Mouse (Mus musculus) heart, embryonic 10.5 days (tissue): ENCODE results near the gene Pitpnm3. TPM values are rescaled to one million over a fixed set of nuclear protein-coding genes. Genes with fewer than 3 reads are reported as not detected.
A peak's percentile ranks its signal among the peaks of the same experiment; 100 is the strongest.

Experiments used
- DNase-seq: peaks from one replicate; pipeline ENCODE4 v3.0.0-alpha.2; 2017; ENCODE audit warnings: low spot score
- H3K27ac ChIP-seq: fragments of 300-500 bp; sonication (generic); 2 replicates; pipeline ENCODE4 v1.5.1; 2016; ENCODE audit warnings: mild to moderate bottlenecking
- H3K27me3 ChIP-seq: fragments of 300-500 bp; sonication (generic); 2 replicates; pipeline ENCODE4 v1.6.1; 2016; ENCODE audit warnings: mild to moderate bottlenecking; ENCODE audit not compliant: poor library complexity, insufficient read depth, severe bottlenecking
- H3K36me3 ChIP-seq: fragments of 300-500 bp; sonication (generic); 2 replicates; pipeline ENCODE4 v1.6.1; 2016; ENCODE audit warnings: mild to moderate bottlenecking, moderate library complexity
- H3K4me1 ChIP-seq: fragments of 300-500 bp; sonication (generic); 2 replicates; pipeline ENCODE4 v1.6.1; 2016; ENCODE audit warnings: mild to moderate bottlenecking
- H3K4me3 ChIP-seq: fragments of 300-500 bp; sonication (generic); 2 replicates; pipeline ENCODE4 v1.5.1; 2016; ENCODE audit warnings: mild to moderate bottlenecking, moderate library complexity
- H3K9me3 ChIP-seq: fragments of 300-500 bp; sonication (generic); 2 replicates; pipeline ENCODE4 v1.6.1; 2016; ENCODE audit warnings: mild to moderate bottlenecking, moderate library complexity
- WGBS: fragments of 180-500 bp; shearing (Covaris S2); methylation state at CpG from one replicate; pipeline ENCODE4 v1.1.7; 2016; 5-methylcytosine and 5-hydroxymethylcytosine counted together
- polyA plus RNA-seq: library from polyadenylated mRNA; unstranded; fragments of >200 nt; fragmentation: Nextera tagmentation; extraction: Ambion mirVana; gene quantifications from 2 replicates; pipeline ENCODE4 v1.2.1, GENCODE M21; 2016

Gene Pitpnm3
- polyA plus RNA-seq, 1 experiment from 2014 or later = 0.20 TPM

- 14% methylated on average over 3 of the region's 3 CpGs for WGBS
- Histone ChIP-seq H3K4me1 (peaks cover 58% of the 10 kb centered on the region), H3K4me3 (no peak overlapping the region), H3K9me3 (no peaks in the 10 kb centered on the region), H3K27ac (no peak overlapping the region; the same call in 1 of the 2 replicates), H3K27me3 (peaks cover 61% of the 10 kb centered on the region), H3K36me3 (no peaks in the 10 kb centered on the region)
- no peak for DNase-seq
Measured at GRCm38 (mm10) chr11:72132266-72132665, 3.3 kb downstream of the Pitpnm3 start.

- 83% methylated on average over 1 of the region's 1 CpGs for WGBS
- H3K4me1 ChIP-seq = peaks cover 58% of the 10 kb centered on the region
- DNase-seq = no peak
Measured at GRCm38 (mm10) chr11:72131697-72132096, 3.9 kb downstream of the Pitpnm3 start.

GRCm38 (mm10) chr11:72130905-72131304 is 4.7 kb downstream of the Pitpnm3 start:
- H3K9me3 ChIP-seq = no peaks in the 10 kb centered on the region
- H3K27ac ChIP-seq = peak overlapping the region; percentile 80; the same call in 1 of the 2 replicates
- peaks cover 47% of the 10 kb centered on the region for H3K27me3 ChIP-seq
- H3K4me3 ChIP-seq = no peak overlapping the region
- H3K36me3 ChIP-seq = no peaks in the 10 kb centered on the region
- 76% methylated on average over 3 of the region's 3 CpGs for WGBS
- DNase-seq = no peak
- peaks cover 55% of the 10 kb centered on the region for H3K4me1 ChIP-seq

More at GRCm38 (mm10) chr11:72131697-72132096, 3.9 kb downstream of the Pitpnm3 start:
- H3K27ac ChIP-seq = no peak overlapping the region
- H3K9me3 ChIP-seq = no peaks in the 10 kb centered on the region
- H3K4me3 ChIP-seq = no peak overlapping the region
- H3K27me3 ChIP-seq = peaks cover 55% of the 10 kb centered on the region
- H3K36me3 ChIP-seq = no peaks in the 10 kb centered on the region

- peak overlapping the region; percentile 80 for H3K27ac ChIP-seq
- no peak for DNase-seq
Measured at GRCm38 (mm10) chr11:72130472-72130871, 5.1 kb downstream of the Pitpnm3 start.

GRCm38 (mm10) chr11:72130021-72130420 is 5.6 kb downstream of the Pitpnm3 start:
- Histone ChIP-seq H3K27me3 (peaks cover 38% of the 10 kb centered on the region), H3K27ac (peak overlapping the region; percentile 80), H3K4me1 (peaks cover 46% of the 10 kb centered on the region), H3K9me3 (no peaks in the 10 kb centered on the region), H3K4me3 (peak overlapping the region; percentile 34), H3K36me3 (no peaks in the 10 kb centered on the region)
- WGBS = 8% methylated on average over 11 of the region's 11 CpGs
- peak; percentile 91 for DNase-seq

More at GRCm38 (mm10) chr11:72130472-72130871, 5.1 kb downstream of the Pitpnm3 start:
- H3K9me3 ChIP-seq = no peaks in the 10 kb centered on the region
- peak overlapping the region; percentile 34 for H3K4me3 ChIP-seq
- H3K36me3 ChIP-seq = no peaks in the 10 kb centered on the region
- peaks cover 43% of the 10 kb centered on the region for H3K27me3 ChIP-seq
- peaks cover 51% of the 10 kb centered on the region for H3K4me1 ChIP-seq
- 64% methylated on average over 3 of the region's 3 CpGs for WGBS

GRCm38 (mm10) chr11:72129032-72129894 is 6.3 kb downstream of the Pitpnm3 start:
- peaks cover 31% of the 10 kb centered on the region for H3K27me3 ChIP-seq
- WGBS = 64% methylated on average over 8 of the region's 8 CpGs
- peak overlapping the region; percentile 34 for H3K4me3 ChIP-seq
- peaks cover 42% of the 10 kb centered on the region for H3K4me1 ChIP-seq
- DNase-seq = no peak
- no peaks in the 10 kb centered on the region for H3K9me3 ChIP-seq
- H3K36me3 ChIP-seq = no peaks in the 10 kb centered on the region
- peak overlapping the region; percentile 80 for H3K27ac ChIP-seq

GRCm38 (mm10) chr11:72127450-72128189 is 8.0 kb downstream of the Pitpnm3 start:
- no peaks in the 10 kb centered on the region for H3K9me3 ChIP-seq
- H3K36me3 ChIP-seq = no peaks in the 10 kb centered on the region
- WGBS = 72% methylated on average over 5 of the region's 5 CpGs
- peaks cover 14% of the 10 kb centered on the region; the same call in 1 of the 2 replicates for H3K27me3 ChIP-seq
- DNase-seq = no peak
- H3K4me3 ChIP-seq = no peak overlapping the region
- peaks cover 42% of the 10 kb centered on the region for H3K4me1 ChIP-seq
- H3K27ac ChIP-seq = no peak overlapping the region

- H3K27me3 ChIP-seq = no peaks in the 10 kb centered on the region
- 67% methylated on average over 3 of the region's 3 CpGs for WGBS
- H3K36me3 ChIP-seq = no peaks in the 10 kb centered on the region
- DNase-seq = no peak
- H3K27ac ChIP-seq = no peak overlapping the region
- H3K9me3 ChIP-seq = no peaks in the 10 kb centered on the region
- H3K4me3 ChIP-seq = no peak overlapping the region
- peaks cover 24% of the 10 kb centered on the region for H3K4me1 ChIP-seq
Measured at GRCm38 (mm10) chr11:72125781-72126180, 9.8 kb downstream of the Pitpnm3 start.

- H3K27ac ChIP-seq = no peak overlapping the region
- H3K9me3 ChIP-seq = no peaks in the 10 kb centered on the region
- no peaks in the 10 kb centered on the region for H3K36me3 ChIP-seq
- no peak overlapping the region for H3K4me3 ChIP-seq
- DNase-seq = no peak
- peaks cover 6% of the 10 kb centered on the region for H3K4me1 ChIP-seq
- 69% methylated on average over 4 of the region's 4 CpGs for WGBS
- H3K27me3 ChIP-seq = no peaks in the 10 kb centered on the region
Measured at GRCm38 (mm10) chr11:72123531-72123930, 12.0 kb downstream of the Pitpnm3 start.

GRCm38 (mm10) chr11:72120354-72120753 is 15.2 kb downstream of the Pitpnm3 start:
- no peak for DNase-seq
- Histone ChIP-seq H3K4me1 (no peaks in the 10 kb centered on the region), H3K4me3 (no peak overlapping the region), H3K27me3 (no peaks in the 10 kb centered on the region), H3K27ac (no peak overlapping the region), H3K9me3 (no peaks in the 10 kb centered on the region), H3K36me3 (no peaks in the 10 kb centered on the region)
- 85% methylated on average over 6 of the region's 6 CpGs for WGBS

- Histone ChIP-seq H3K27ac (no peak overlapping the region), H3K4me1 (no peaks in the 10 kb centered on the region), H3K27me3 (no peaks in the 10 kb centered on the region), H3K36me3 (no peaks in the 10 kb centered on the region), H3K9me3 (no peaks in the 10 kb centered on the region), H3K4me3 (no peak overlapping the region)
- DNase-seq = no peak
- WGBS = 83% methylated on average over 3 of the region's 3 CpGs
Measured at GRCm38 (mm10) chr11:72118630-72119029, 16.9 kb downstream of the Pitpnm3 start.

GRCm38 (mm10) chr11:72113296-72113695 is 22.3 kb downstream of the Pitpnm3 start:
- no peaks in the 10 kb centered on the region for H3K4me1 ChIP-seq
- no peak overlapping the region for H3K4me3 ChIP-seq
- no peak overlapping the region for H3K27ac ChIP-seq
- H3K9me3 ChIP-seq = no peaks in the 10 kb centered on the region
- H3K27me3 ChIP-seq = no peaks in the 10 kb centered on the region
- no peak for DNase-seq
- 52% methylated on average over 4 of the region's 4 CpGs for WGBS
- no peaks in the 10 kb centered on the region for H3K36me3 ChIP-seq

- no peaks in the 10 kb centered on the region for H3K36me3 ChIP-seq
- 49% methylated on average over 3 of the region's 3 CpGs for WGBS
- no peak overlapping the region for H3K4me3 ChIP-seq
- no peak for DNase-seq
- H3K4me1 ChIP-seq = no peaks in the 10 kb centered on the region
- no peaks in the 10 kb centered on the region for H3K27me3 ChIP-seq
- no peaks in the 10 kb centered on the region for H3K9me3 ChIP-seq
- H3K27ac ChIP-seq = no peak overlapping the region
Measured at GRCm38 (mm10) chr11:72110726-72111125, 24.9 kb downstream of the Pitpnm3 start.
